Mouse (Mus musculus) kidney, adult 2 months (tissue): ENCODE data around the gene 2310039H08Rik.

Source experiments
- CTCF ChIP-seq: fragments of 200-500 bp; conservative IDR thresholded peaks from 2 replicates; pipeline ENCODE4 v1.5.1; 2011; ENCODE audit warnings: low read depth, mild to moderate bottlenecking, control low read depth, low read length, moderate library complexity, mixed read lengths; ENCODE audit not compliant: insufficient read depth, insufficient read length
- POLR2A ChIP-seq: fragments of 200-500 bp; IDR thresholded peaks from one replicate; pipeline ENCODE4 v1.6.1; 2011; ENCODE audit warnings: low read depth, low read length, control low read depth

DNA sequence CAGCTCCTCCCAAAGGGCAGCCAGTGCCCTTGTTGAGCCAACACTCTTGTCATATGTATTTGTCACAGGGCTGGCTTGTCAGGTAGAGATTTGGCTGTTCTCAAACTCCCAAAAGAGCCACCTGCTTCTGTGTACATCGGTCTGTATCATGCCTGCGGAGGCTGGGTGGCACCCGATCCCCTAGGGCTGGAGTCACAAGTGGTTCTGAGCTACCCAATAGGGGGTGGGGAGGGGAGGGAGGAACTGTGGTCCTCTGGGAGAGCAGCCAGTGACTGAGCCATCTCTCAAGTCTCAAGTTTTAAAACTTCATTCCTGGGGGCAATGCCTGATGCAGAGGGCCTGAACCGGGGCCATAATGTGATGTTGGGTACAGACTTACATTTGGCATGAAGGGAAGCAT, 24.3 kb downstream of the 2310039H08Rik start:
- no peak for TF ChIP-seq POLR2A
- TF ChIP-seq CTCF: no peak
